Mouse (Mus musculus) Patski (cell line): ENCODE measurements around the gene Zfp985. TPM values are rescaled to one million over a fixed set of nuclear protein-coding genes. Genes with fewer than 3 reads are reported as not detected.

ENCODE experiments used
- polyA plus RNA-seq: library from polyadenylated mRNA; unstranded; gene quantifications from one replicate; pipeline ENCODE4 v1.2.3, GENCODE M21; 2021

Zfp985 gene
- polyA plus RNA-seq, 1 experiment from 2014 or later, result 0.04 TPM

Other genes with a start within 250 kb of the Zfp985 start
- 0.09 TPM for gene Zfp988, start 247.6 kb upstream of the Zfp985 start, polyA plus RNA-seq
- 0.17 TPM for gene Zfp978, start 192.0 kb upstream of the Zfp985 start, polyA plus RNA-seq
- not detected for gene Zfp982, start 60.9 kb upstream of the Zfp985 start, polyA plus RNA-seq
- gene Gm16503, start 13.1 kb upstream of the Zfp985 start, polyA plus RNA-seq, result not detected
- 0.14 TPM for gene Zfp979, start 89.2 kb downstream of the Zfp985 start, polyA plus RNA-seq
- 0.39 TPM for gene Zfp534, start 149.3 kb downstream of the Zfp985 start, polyA plus RNA-seq